Mouse (Mus musculus): ENCODE measurements around the gene Apold1.

Gene Apold1

GRCm38 (mm10) chr6:135029246-135029645 is 47.7 kb downstream of the Apold1 start:
- no peak for DNase-seq (ENCODE audit: low read depth)

All from c-Kit-positive CD71-negative TER-119-negative erythroid progenitor cells, embryonic 14.5 days (primary cell).